Mouse (Mus musculus) heart, postnatal 25 days (tissue): Measurements from ENCODE around the gene Olfr1362. TPM values are rescaled to one million over a fixed set of nuclear protein-coding genes. Genes with fewer than 3 reads are reported as not detected.

Source experiments
- DNase-seq: peaks from one replicate; pipeline ENCODE4 v3.0.0; 2022; ENCODE audit warnings: low spot score
- intact Hi-C: fragments of 180-260 bp; cut with DNase I; formaldehyde crosslinking; loops from one replicate; pipeline ENCODE4 v1.15.1; 2025
- total RNA-seq, 2 experiments: library from RNA; stranded (reverse); gene quantifications; 2 replicates each; pipeline ENCODE4 v1.2.3; 2021

Gene Olfr1362
- total RNA-seq: not detected

DNA sequence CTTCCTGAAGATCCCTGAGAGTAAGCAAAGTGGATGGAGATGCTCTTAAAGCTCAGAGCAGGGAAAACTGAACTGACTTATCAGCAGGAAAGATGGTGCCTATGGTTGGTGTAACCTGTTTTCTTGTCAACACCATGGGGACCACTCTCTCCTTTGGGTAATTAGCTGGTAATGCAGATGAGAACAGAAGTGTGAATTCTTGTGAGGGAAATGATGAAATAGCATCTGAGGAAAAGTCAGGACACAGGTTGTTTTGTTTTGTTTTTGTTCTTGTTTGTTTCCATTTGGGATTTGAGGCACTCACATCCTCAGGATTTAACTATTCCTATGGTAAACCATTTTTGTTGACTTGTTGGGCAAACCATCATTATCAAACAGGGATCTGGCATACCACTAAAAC is at the start of gene Olfr1362:
Gene Olfr1362 (minus strand): TSS at position 101 of the 400 bp plus-strand sequence.
- intact Hi-C loops: no loop called here
- DNase-seq: no peak

DNA sequence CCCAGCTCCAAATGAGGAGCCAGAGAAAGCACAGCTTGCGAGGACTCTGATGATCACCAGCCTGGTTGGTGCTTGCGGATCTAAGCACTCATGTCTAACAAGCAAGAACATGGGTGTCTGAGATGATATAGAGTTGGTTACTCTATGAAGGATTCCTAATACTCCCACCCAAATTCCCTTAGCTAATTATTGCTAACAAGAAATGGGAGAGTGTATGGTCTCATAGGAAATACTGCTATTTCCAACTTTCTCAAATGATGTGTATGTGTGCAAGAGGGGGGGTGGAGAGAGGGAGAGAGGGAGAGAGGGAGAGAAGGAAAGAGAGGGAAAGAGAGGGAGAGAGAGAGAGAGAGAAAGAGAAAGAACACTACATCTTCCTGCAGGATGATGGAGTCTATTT is 49.5 kb upstream of the Olfr1362 start, which contains the start of gene Olfr1361:
Gene Olfr1361 (minus strand): TSS at position 101 of the 400 bp plus-strand sequence.
- DNase-seq: no peak
- intact Hi-C loops: no loop called here

DNA sequence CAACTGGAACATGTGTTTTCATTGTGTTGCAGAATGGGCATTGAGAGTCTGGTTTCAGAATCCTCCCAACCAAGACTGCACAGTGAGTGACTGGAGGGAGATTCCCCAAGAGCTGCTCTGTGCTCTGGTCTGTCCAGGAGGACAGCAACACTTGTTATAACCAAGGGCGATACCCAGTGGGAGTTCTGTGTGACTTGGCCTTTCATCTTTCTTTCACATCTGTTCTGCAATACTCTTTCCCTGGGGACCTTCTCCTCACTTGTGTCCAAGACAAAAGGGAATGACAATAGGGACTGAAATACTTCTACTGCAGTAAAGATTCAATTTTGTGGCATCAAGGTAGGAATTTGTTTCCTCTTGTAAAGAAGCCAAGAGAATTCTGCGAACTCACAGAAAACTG is 28.6 kb upstream of the Olfr1362 start, which contains the start of gene Olfr11:
Gene Olfr11 (minus strand): TSS at position 101 of the 400 bp plus-strand sequence.
- no peak for DNase-seq
- intact Hi-C loops: no loop called here

DNA sequence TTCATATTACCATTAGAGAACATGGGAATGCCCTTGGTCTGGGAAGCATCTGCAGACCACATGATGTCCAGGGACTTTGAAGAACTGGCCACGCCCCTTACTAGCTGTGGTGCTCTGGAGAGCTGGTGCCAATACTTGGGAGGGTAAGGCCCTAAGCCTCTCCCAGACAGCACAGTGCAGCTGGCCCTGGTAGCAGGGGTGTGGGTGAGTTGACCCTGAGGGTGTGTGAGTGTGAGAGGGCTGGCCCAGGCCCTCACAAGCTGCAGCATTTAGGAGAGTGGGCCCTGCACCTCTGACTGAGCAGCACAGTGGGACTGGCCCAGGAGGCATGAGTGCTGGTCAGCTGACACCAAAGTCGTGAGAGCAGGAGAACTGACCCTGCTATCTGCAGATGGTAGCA is 22.2 kb downstream of the Olfr1362 start:
- intact Hi-C loops: no loop called here

DNA sequence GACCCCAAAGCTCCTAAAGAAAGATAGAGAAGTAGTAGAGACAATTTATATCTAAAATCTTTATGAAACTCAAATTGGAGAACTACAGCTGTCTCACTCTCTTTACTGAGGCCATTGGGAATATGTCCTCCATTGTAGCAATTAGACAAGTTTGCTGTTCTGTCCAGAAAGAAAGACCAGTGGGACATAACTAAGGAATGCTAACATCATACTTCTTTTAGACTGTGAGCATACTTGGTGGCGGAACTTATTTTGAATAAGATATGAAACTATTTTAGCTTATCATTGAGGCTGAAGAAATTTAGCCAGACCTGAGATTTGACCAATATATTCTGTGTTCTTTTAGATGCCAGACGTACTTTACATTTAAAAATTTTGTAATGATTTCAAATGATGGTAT is 32.2 kb downstream of the Olfr1362 start, which contains the start of gene Olfr1364:
Gene Olfr1364 (minus strand): TSS at position 101 of the 400 bp plus-strand sequence.
- intact Hi-C loops: no loop called here
- DNase-seq: no peak

More for the DNA sequence above, 22.2 kb downstream of the Olfr1362 start:
- DNase-seq: no peak

Other genes with a start within 250 kb of the Olfr1362 start
- 10 to 100 TPM; 28.3 to 30.6 TPM for gene Zkscan3, start 211.3 kb downstream of the Olfr1362 start, total RNA-seq
- gene Pgbd1, start 173.0 kb downstream of the Olfr1362 start, total RNA-seq: under 1 TPM; 0.39 to 0.44 TPM
- 10 to 100 TPM; 20.2 to 21.8 TPM for gene Zscan26, start 160.3 kb downstream of the Olfr1362 start, total RNA-seq
- under 1 TPM; 0.39 to 0.75 TPM for gene Nkapl, start 145.5 kb downstream of the Olfr1362 start, total RNA-seq
- 1 to 10 TPM; 1.3 to 1.6 TPM for gene Zkscan4, start 135.1 kb downstream of the Olfr1362 start, total RNA-seq
- not detected for gene Gm10065, start 134.6 kb downstream of the Olfr1362 start, total RNA-seq
- 10 to 100 TPM; 26.8 TPM for gene AK157302, start 118.8 kb downstream of the Olfr1362 start, total RNA-seq
- 100 to 1,000 TPM; 251 to 252 TPM for gene Gm11273, start 112.6 kb downstream of the Olfr1362 start, total RNA-seq
- gene Zkscan8, start 82.9 kb downstream of the Olfr1362 start, total RNA-seq: 10 to 100 TPM; 10.5 to 11.1 TPM
- not detected for gene Olfr1366, start 71.2 kb downstream of the Olfr1362 start, total RNA-seq
- not detected for gene Olfr1535, start 54.1 kb downstream of the Olfr1362 start, total RNA-seq
- gene Olfr1364, start 32.3 kb downstream of the Olfr1362 start, total RNA-seq: not detected
- not detected for gene Olfr11, start 28.5 kb upstream of the Olfr1362 start, total RNA-seq
- gene Olfr1361, start 49.4 kb upstream of the Olfr1362 start, total RNA-seq: not detected
- gene Olfr1360, start 63.4 kb upstream of the Olfr1362 start, total RNA-seq: not detected
- not detected for gene Olfr1359, start 84.1 kb upstream of the Olfr1362 start, total RNA-seq
- gene Hist1h2bl, start 102.1 kb upstream of the Olfr1362 start, total RNA-seq: 10 to 100 TPM; 19.7 to 24.0 TPM
- gene Hist1h2ai, start 102.4 kb upstream of the Olfr1362 start, total RNA-seq: 10 to 100 TPM in 1 of 2 experiments, not detected in 1; 17.9 TPM
- 10 to 100 TPM; 16.8 to 25.9 TPM for gene Hist1h3h, start 103.6 kb upstream of the Olfr1362 start, total RNA-seq
- gene Hist1h2bm, start 108.0 kb upstream of the Olfr1362 start, total RNA-seq: 1 to 10 TPM; 5.5 to 6.1 TPM
- 1 to 10 TPM; 4.2 to 6.9 TPM for gene Hist1h4j, start 121.0 kb upstream of the Olfr1362 start, total RNA-seq
- 10 to 100 TPM; 46.4 to 87.7 TPM for gene Hist1h4k, start 136.5 kb upstream of the Olfr1362 start, total RNA-seq
- gene Hist1h2ak, start 139.8 kb upstream of the Olfr1362 start, total RNA-seq: 10 to 100 TPM in 1 of 2 experiments, 1 to 10 TPM in 1; 5.7 to 11.4 TPM
- gene Hist1h2bn, start 140.1 kb upstream of the Olfr1362 start, total RNA-seq: 10 to 100 TPM; 10.2 to 16.5 TPM
- 1 to 10 TPM; 8.0 to 9.9 TPM for gene Hist1h1b, start 166.6 kb upstream of the Olfr1362 start, total RNA-seq
- gene Hist1h3i, start 169.3 kb upstream of the Olfr1362 start, total RNA-seq: 10 to 100 TPM; 21.5 to 29.2 TPM
- under 1 TPM; 0.84 to 0.94 TPM for gene Hist1h2an, start 173.2 kb upstream of the Olfr1362 start, total RNA-seq
- gene Hist1h2bp, start 173.4 kb upstream of the Olfr1362 start, total RNA-seq: 1 to 10 TPM; 6.4 to 6.8 TPM
- gene Hist1h2bq, start 196.2 kb upstream of the Olfr1362 start, total RNA-seq: 10 to 100 TPM; 35.4 to 36.4 TPM
- gene Hist1h2ao, start 196.4 kb upstream of the Olfr1362 start, total RNA-seq: not detected
- 10 to 100 TPM; 55.1 to 84.9 TPM for gene Hist1h4m, start 197.7 kb upstream of the Olfr1362 start, total RNA-seq
- 10 to 100 TPM; 13.5 to 14.9 TPM for gene Hist1h4n, start 218.2 kb upstream of the Olfr1362 start, total RNA-seq
- 10 to 100 TPM; 21.9 to 30.1 TPM for gene Hist1h2ap, start 219.5 kb upstream of the Olfr1362 start, total RNA-seq
- gene Hist1h2br, start 219.7 kb upstream of the Olfr1362 start, total RNA-seq: 10 to 100 TPM; 35.6 to 36.4 TPM